Mouse (Mus musculus): Measurements from ENCODE around the gene Npr3.

GRCm38 (mm10) chr15:11909875-11910274, 2.8 kb upstream of the Npr3 start:
- TF ChIP-seq CTCF (IDR thresholded peaks at IDR 0.05; ENCODE audit: borderline replicate concordance, insufficient read depth, low read depth, low read length) (no peak), POLR2A (IDR thresholded peaks at IDR 0.05; ENCODE audit: borderline replicate concordance, insufficient read depth, low read length) (no peak)
